Mouse (Mus musculus) intestine, embryonic 14.5 days (tissue): Measurements from ENCODE around the gene Lsg1. TPM values are rescaled to one million over a fixed set of nuclear protein-coding genes. Genes with fewer than 3 reads are reported as not detected.
A peak's percentile ranks its signal among the peaks of the same experiment; 100 is the strongest.

ENCODE experiments used
- ATAC-seq: fragments of 200-750 bp; cut with Nextera tagmentation; replicated peaks from 2 replicates; pipeline ENCODE4 v1.8.0; 2017; ENCODE audit warnings: low read depth, moderate number of reproducible peaks, moderate TSS enrichment, moderate library complexity; ENCODE audit not compliant: low FRiP score, low TSS enrichment
- DNase-seq: peaks from one replicate; pipeline ENCODE4 v3.0.0-alpha.2; 2018; ENCODE audit warnings: low spot score
- H3K27ac ChIP-seq: fragments of 300-500 bp; sonication (generic); 2 replicates; pipeline ENCODE4 v1.5.1; 2014; ENCODE audit warnings: low read depth, mild to moderate bottlenecking, control low read depth
- H3K27me3 ChIP-seq: fragments of 300-500 bp; sonication (generic); replicated peaks from 2 replicates; pipeline ENCODE4 v1.6.1; 2014; ENCODE audit warnings: low read length, control low read depth; ENCODE audit not compliant: control insufficient read depth, insufficient read depth
- H3K36me3 ChIP-seq: fragments of 300-500 bp; sonication (generic); 2 replicates; pipeline ENCODE4 v1.6.1; 2014; ENCODE audit warnings: low read length, control low read depth; ENCODE audit not compliant: control insufficient read depth, insufficient read depth
- H3K4me1 ChIP-seq: fragments of 300-500 bp; sonication (generic); replicated peaks from 2 replicates; pipeline ENCODE4 v1.6.1; 2014; ENCODE audit warnings: low read length, control low read depth, mixed read lengths; ENCODE audit not compliant: control insufficient read depth, insufficient read depth
- H3K4me2 ChIP-seq: fragments of 300-500 bp; sonication (generic); 2 replicates; pipeline ENCODE4 v1.6.1; 2014; ENCODE audit warnings: low read length
- H3K4me3 ChIP-seq: fragments of 300-500 bp; sonication (generic); 2 replicates; pipeline ENCODE4 v1.5.1; 2014; ENCODE audit warnings: low read depth, low read length, control low read depth, mixed read lengths
- H3K9ac ChIP-seq: fragments of 300-500 bp; sonication (generic); 2 replicates; pipeline ENCODE4 v1.6.1; 2014; ENCODE audit warnings: mild to moderate bottlenecking, low read length
- H3K9me3 ChIP-seq: fragments of 300-500 bp; sonication (generic); 2 replicates; pipeline ENCODE4 v1.6.1; 2016; ENCODE audit warnings: low read length, control low read depth; ENCODE audit not compliant: control insufficient read depth
- WGBS: fragments of 180-500 bp; shearing (Covaris S2); extraction: QIAGEN DNeasy Blood & Tissue Kit; methylation state at CpG from one replicate; pipeline ENCODE4 v1.1.7; 2014; 5-methylcytosine and 5-hydroxymethylcytosine counted together
- polyA plus RNA-seq: library from polyadenylated mRNA; unstranded; fragments of >200 nt; fragmentation: Nextera tagmentation; extraction: Ambion mirVana; gene quantifications from 2 replicates; pipeline ENCODE4 v1.2.1, GENCODE M21; 2014

Gene Lsg1
- polyA plus RNA-seq, 1 experiment from 2014 or later: 70.3 TPM

DNA sequence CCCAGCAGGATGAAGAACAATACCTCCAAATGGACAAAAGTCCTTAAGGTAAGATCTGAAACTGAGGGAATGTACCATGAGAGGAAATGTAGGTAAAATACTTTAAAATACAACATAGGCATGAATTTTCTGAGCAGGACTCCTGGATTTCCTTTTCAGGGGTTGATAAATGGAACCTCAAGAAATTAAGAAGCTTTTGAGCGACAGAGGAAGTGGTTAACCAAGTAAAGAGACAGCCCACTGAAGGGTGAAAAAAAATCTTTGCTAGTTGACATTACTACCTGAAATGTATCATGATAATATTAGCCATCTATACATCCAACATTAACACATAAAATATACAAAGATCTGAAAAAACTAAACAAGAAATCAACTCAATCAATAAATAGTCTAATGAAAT is 52.3 kb downstream of the Lsg1 start:
- Histone ChIP-seq H3K4me1 (peaks cover 12% of the 10 kb centered on the region; the same call in 1 of the 2 replicates), H3K4me2 (no peak overlapping the region), H3K27ac (no peak overlapping the region), H3K9ac (no peak overlapping the region), H3K4me3 (no peak overlapping the region), H3K9me3 (no peaks in the 10 kb centered on the region), H3K36me3 (no peaks in the 10 kb centered on the region), H3K27me3 (no peaks in the 10 kb centered on the region)
- ATAC-seq (no peak), DNase-seq (no peak)
- WGBS: 88% methylated on average over 1 of the region's 1 CpGs

DNA sequence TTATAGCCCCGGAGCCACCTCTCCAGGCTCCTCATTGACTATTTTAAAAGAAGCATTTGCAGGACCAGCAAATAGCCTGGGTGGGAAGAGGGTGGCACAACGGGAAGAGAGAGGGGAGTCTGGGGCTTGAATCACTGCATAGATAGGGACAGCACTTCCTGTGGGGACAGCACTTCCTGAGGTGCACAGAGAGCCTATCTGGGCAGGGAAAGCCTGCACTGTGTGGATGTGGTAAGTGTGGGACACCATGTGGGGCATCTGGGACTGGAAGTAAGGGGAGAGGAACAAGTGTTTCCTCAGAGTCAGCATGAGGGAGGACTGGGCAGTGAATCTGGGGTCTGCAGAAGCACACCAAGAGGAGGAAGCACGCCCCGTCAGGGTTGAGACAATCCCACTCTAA is 53.8 kb downstream of the Lsg1 start:
- Histone ChIP-seq H3K4me3 (no peak overlapping the region), H3K4me1 (peaks cover 7% of the 10 kb centered on the region; the same call in 1 of the 2 replicates), H3K27ac (no peak overlapping the region), H3K9ac (no peak overlapping the region), H3K36me3 (no peaks in the 10 kb centered on the region), H3K4me2 (no peak overlapping the region), H3K27me3 (no peaks in the 10 kb centered on the region), H3K9me3 (no peaks in the 10 kb centered on the region)
- WGBS: 61% methylated on average over 4 of the region's 4 CpGs
- no peak for ATAC-seq
- no peak for DNase-seq

DNA sequence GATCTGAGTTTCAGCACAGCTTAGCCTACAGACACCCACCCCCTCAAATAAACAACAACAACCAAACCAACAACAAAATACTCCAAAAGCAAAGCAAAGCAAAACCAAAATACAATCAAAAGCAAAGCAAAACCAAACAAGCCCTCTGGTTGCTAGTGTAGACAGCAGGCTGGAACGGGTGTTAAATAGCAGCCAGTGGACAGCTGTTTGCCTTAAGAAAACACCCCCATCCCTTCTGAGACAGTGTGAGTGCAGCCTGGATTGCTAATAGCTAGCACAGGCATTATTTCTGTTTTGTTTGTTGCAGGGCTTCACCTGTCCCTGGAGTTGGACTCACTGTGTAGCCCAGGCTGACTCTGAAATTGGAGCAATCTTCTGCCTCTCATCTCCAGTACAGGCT is 54.5 kb downstream of the Lsg1 start:
- 59% methylated on average over 1 of the region's 1 CpGs for WGBS
- Histone ChIP-seq H3K36me3 (no peaks in the 10 kb centered on the region), H3K4me1 (peaks cover 7% of the 10 kb centered on the region; the same call in 1 of the 2 replicates), H3K4me2 (no peak overlapping the region), H3K9ac (no peak overlapping the region), H3K9me3 (no peaks in the 10 kb centered on the region), H3K27ac (no peak overlapping the region), H3K27me3 (no peaks in the 10 kb centered on the region), H3K4me3 (no peak overlapping the region)
- DNase-seq (no peak), ATAC-seq (no peak)

DNA sequence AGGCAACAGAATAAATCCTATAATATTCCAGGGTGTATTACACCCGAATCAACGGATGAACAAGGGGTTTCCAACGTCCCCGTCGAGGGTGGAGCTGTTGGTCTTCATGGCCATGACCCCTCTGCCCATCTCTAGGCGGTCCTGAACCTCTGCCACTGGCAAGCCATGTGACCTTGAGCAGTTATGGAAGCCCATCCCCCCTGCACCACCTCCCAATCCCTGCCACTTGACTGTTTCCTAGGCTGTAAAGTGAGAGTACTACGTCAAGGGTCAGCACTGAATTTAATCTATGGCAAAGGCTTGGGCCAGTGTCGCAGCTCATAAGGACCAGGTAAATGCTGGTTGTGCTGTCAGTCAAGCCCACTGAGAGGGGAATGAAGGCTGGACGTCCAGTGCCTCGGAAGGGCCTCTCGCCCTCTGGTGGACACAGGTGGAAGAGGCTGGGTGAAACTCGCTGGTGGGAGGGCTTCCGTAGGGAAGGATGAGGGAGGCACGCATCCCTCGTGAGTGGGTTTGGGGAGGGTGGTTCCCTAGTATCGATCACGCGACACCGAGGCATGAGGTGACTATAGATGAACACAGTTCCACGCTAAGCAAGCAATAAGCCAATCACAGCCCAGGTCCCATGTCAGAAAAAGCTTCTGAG is 55.5 kb downstream of the Lsg1 start:
- Histone ChIP-seq H3K27me3 (no peaks in the 10 kb centered on the region), H3K4me2 (no peak overlapping the region), H3K27ac (no peak overlapping the region), H3K9ac (no peak overlapping the region), H3K4me3 (no peak overlapping the region), H3K4me1 (peaks cover 7% of the 10 kb centered on the region; the same call in 1 of the 2 replicates), H3K36me3 (no peaks in the 10 kb centered on the region), H3K9me3 (no peaks in the 10 kb centered on the region)
- peak; percentile 70 for DNase-seq
- peak; percentile 26; the same call in 1 of the 2 replicates for ATAC-seq
- 33% methylated on average over 20 of the region's 20 CpGs for WGBS

DNA sequence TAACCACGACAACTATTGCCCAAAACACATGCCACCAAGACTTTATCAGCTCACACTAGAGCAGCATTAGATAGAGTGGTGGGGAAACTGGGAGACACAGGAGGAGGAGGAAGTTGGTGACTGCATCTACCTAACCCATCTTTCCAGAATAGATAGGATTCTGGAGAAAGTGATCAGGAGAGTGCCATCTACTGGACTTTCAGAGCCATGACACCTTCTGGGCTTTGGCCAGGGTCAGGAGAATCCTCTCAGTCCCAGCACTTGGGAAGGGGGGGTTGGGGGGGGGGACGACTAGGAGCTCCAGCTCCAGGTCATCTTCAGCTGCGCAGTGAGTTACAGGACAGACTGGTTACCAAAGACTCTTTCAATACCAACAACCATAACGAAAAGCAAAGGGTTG is 56.6 kb downstream of the Lsg1 start:
- 62% methylated on average over 4 of the region's 4 CpGs for whole genome bisulfite sequencing
- no peak overlapping the region for H3K9ac ChIP-seq
- H3K4me3 ChIP-seq: no peak overlapping the region
- no peak overlapping the region for H3K4me2 ChIP-seq
- no peaks in the 10 kb centered on the region for H3K36me3 ChIP-seq
- H3K27me3 ChIP-seq: no peaks in the 10 kb centered on the region
- no peaks in the 10 kb centered on the region for H3K9me3 ChIP-seq
- DNase-seq (no peak), ATAC-seq (no peak)
- 0 out of 2 replicates have a peak, but pooled peaks cover under 1% of the 10 kb centered on the region for H3K4me1 ChIP-seq
- H3K27ac ChIP-seq: no peak overlapping the region

DNA sequence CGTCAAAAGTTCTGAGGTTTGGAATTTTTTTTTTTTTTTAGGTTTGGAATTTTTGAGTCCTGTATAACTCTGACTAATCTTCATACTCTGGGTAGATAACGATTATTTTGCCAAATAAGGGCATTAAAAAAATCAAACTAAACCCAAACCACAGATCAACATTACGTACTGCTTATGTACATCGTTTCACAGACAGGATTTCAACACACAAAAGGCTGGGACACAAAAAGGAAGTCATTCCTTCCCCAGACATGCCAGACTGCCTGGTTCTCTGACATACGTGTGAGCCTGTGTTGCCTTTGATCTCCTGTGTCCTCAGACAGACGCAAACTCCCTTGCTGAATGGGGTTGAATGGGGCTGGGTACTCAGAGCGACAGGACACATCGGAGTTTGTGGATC is 59.0 kb downstream of the Lsg1 start:
- 86% methylated on average over 8 of the region's 8 CpGs for WGBS
- H3K4me1 ChIP-seq: no peaks in the 10 kb centered on the region
- no peak overlapping the region for H3K9ac ChIP-seq
- no peaks in the 10 kb centered on the region for H3K36me3 ChIP-seq
- no peak overlapping the region for H3K4me2 ChIP-seq
- H3K27me3 ChIP-seq: no peaks in the 10 kb centered on the region
- H3K4me3 ChIP-seq: no peak overlapping the region
- DNase-seq: no peak
- H3K9me3 ChIP-seq: no peaks in the 10 kb centered on the region
- ATAC-seq: no peak
- H3K27ac ChIP-seq: no peak overlapping the region

DNA sequence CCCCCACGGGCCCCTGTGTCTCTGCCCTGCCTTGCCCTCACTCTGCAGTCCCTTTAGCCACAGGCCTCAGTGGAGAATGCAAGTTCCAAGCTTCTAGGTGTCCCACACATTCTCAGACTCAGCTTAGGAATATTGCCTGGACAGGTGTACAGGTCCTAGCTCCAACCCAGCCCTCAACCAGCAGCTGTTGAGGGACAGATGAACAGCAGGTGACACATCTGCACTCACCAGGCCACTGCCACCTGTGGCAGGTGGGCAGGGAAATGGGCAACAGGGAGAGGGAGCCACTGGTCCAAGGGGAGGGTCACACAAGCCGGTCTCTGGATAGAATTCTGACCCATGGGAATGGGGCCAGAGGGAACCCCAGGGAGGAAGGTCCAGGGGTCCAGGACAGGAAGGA is 59.5 kb downstream of the Lsg1 start:
- ATAC-seq: no peak
- WGBS: 71% methylated on average over 2 of the region's 2 CpGs
- Histone ChIP-seq H3K4me2 (no peak overlapping the region), H3K36me3 (no peaks in the 10 kb centered on the region), H3K4me3 (no peak overlapping the region), H3K9ac (no peak overlapping the region), H3K27ac (no peak overlapping the region), H3K27me3 (no peaks in the 10 kb centered on the region), H3K4me1 (no peaks in the 10 kb centered on the region), H3K9me3 (no peaks in the 10 kb centered on the region)
- no peak for DNase-seq

DNA sequence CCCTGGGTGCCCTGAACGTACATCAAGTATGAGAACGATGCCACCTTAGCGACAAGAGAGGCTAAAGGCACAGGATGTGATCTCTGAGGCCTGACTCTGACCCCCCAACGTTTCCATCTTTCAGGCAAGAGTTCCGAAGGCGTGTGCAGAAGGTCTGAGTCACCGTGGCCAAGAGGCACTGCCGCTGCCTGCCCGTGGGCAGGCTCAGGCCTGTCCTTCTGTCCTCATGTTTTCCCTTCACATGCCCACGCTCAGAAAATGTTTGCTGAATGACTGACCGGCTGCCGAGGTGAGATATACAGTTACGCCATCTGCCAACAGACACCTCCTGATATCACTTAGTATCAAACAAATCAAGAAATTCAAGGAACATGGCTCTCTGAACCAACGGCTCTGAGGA is 61.6 kb downstream of the Lsg1 start:
- Histone ChIP-seq H3K27ac (no peak overlapping the region), H3K4me1 (no peaks in the 10 kb centered on the region), H3K4me3 (no peak overlapping the region), H3K9me3 (no peaks in the 10 kb centered on the region), H3K4me2 (no peak overlapping the region), H3K36me3 (no peaks in the 10 kb centered on the region), H3K27me3 (no peaks in the 10 kb centered on the region), H3K9ac (no peak overlapping the region)
- WGBS: 91% methylated on average over 14 of the region's 14 CpGs
- ATAC-seq: no peak
- DNase-seq: no peak

DNA sequence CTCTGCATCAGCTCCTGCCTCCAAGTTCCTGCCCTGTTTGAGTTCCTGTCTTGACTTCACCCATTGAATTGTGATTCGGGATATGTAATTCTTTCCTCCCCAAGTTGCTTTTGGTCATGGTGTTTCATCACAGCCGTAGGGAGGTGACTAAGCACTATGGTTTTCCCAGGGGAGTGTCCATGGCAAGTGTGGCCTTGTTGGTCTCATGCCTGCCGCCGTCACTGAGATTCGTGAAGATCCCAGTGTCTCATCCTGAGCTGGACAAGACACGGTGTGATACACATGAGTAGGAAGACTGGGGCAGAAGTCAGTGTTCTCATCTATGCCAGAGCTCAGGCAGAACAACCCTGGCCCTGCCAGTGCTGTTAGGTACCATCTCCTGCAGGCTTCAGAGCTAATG is 62.9 kb downstream of the Lsg1 start:
- ATAC-seq: no peak
- H3K36me3 ChIP-seq: no peaks in the 10 kb centered on the region
- no peaks in the 10 kb centered on the region for H3K4me1 ChIP-seq
- H3K27ac ChIP-seq: no peak overlapping the region
- no peaks in the 10 kb centered on the region for H3K9me3 ChIP-seq
- H3K4me2 ChIP-seq: no peak overlapping the region
- H3K9ac ChIP-seq: no peak overlapping the region
- no peaks in the 10 kb centered on the region for H3K27me3 ChIP-seq
- no peak for DNase-seq
- no peak overlapping the region for H3K4me3 ChIP-seq
- 93% methylated on average over 6 of the region's 6 CpGs for WGBS
